Mouse (Mus musculus) kidney, adult 2 months (tissue): Measurements from ENCODE around the gene Gm10334. TPM values are rescaled to one million over a fixed set of nuclear protein-coding genes. Genes with fewer than 3 reads are reported as not detected.
"Not testable (repeated sequence)": the region's sequence is repeated elsewhere in the genome, so short reads cannot be mapped to it uniquely, and the experiment has no call there.

Experiments
- DNase-seq: peaks from one replicate; pipeline ENCODE4 v3.0.0; 2021
- H3K27ac ChIP-seq: fragments of 200-500 bp; 2 replicates; pipeline ENCODE4 v1.5.1; 2012; ENCODE audit warnings: low read depth, low read length, control low read depth, inconsistent platforms; ENCODE audit not compliant: insufficient read depth
- H3K27me3 ChIP-seq: fragments of 200-500 bp; replicated peaks from 2 replicates; pipeline ENCODE4 v1.6.1; 2012; ENCODE audit warnings: mild to moderate bottlenecking, moderate library complexity, low read length, inconsistent platforms; ENCODE audit not compliant: control insufficient read depth, insufficient read depth
- H3K36me3 ChIP-seq: fragments of 200-500 bp; 2 replicates; pipeline ENCODE4 v1.6.1; 2012; ENCODE audit warnings: mild to moderate bottlenecking, moderate library complexity, low read length, inconsistent platforms; ENCODE audit not compliant: control insufficient read depth, insufficient read depth
- H3K4me1 ChIP-seq: fragments of 200-500 bp; 2 replicates; pipeline ENCODE4 v1.6.1; 2011; ENCODE audit warnings: low read length; ENCODE audit not compliant: control insufficient read depth, insufficient read depth
- H3K4me3 ChIP-seq: fragments of 200-500 bp; 2 replicates; pipeline ENCODE4 v1.5.1; 2011; ENCODE audit warnings: mild to moderate bottlenecking, low read depth, low read length, control low read depth; ENCODE audit not compliant: insufficient read depth
- WGBS: fragments of 180-500 bp; shearing (Covaris S2); methylation state at CpG from one replicate; pipeline ENCODE4 v1.1.7; 2018; 5-methylcytosine and 5-hydroxymethylcytosine counted together
- polyA plus RNA-seq: library from polyadenylated mRNA; depleted of rRNA; stranded (reverse); fragments of >200 nt; gene quantifications from 2 replicates; pipeline ENCODE4 v1.2.3, GENCODE M21; 2012; rRNA removed

Gm10334 gene
- not detected in 2 replicates for polyA plus RNA-seq

DNA sequence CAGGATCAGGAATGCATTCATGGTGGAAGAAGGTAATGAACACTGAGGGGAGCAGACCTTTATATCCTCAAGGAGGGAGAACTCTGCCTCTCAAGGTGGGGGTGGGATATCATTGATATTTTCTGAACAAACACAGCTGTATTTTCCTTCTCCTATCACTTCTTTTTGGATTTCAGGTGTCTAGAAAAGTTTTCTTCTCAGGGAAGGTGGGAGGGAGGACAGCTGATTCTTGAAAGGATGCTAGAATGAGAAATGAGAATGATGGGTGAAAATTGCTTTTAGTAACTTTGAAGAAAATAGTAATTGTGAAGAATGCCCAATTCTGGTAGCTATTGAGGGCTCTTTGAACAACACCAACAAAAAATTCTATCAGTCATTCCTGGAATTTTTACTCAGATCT, at the start of gene Gm10334:
TSS of gene Gm10334 (minus strand) at position 101 of the 400 bp plus-strand sequence.
- H3K36me3 ChIP-seq, H3K27ac ChIP-seq, H3K27me3 ChIP-seq, H3K4me1 ChIP-seq, DNase-seq, H3K4me3 ChIP-seq: not testable (repeated sequence)

DNA sequence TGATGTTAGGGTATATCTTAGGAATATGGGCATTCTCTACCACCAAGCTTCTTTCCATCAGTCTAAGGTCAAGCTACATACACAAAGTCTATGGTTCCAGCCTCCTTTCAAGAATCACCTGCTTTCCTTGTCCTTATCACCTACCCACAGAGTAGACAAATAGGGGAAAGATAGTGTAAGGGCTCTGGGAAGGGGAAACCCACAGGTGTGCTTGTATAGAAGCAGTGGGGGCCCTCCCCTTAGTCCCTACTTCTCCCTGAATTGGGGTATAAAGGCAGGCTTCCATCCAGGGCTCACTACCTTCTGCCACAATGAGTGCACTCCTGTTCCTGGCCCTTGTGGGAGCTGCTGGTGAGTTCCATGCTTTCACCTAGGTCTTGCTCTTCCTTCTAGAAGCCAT, 12.7 kb upstream of the Gm10334 start, which contains the start of gene Prss1:
TSS of gene Prss1 (plus strand) at position 301 of the 400 bp plus-strand sequence.
- H3K4me1 ChIP-seq, H3K36me3 ChIP-seq, DNase-seq, H3K27me3 ChIP-seq, H3K27ac ChIP-seq, H3K4me3 ChIP-seq: not testable (repeated sequence)

DNA sequence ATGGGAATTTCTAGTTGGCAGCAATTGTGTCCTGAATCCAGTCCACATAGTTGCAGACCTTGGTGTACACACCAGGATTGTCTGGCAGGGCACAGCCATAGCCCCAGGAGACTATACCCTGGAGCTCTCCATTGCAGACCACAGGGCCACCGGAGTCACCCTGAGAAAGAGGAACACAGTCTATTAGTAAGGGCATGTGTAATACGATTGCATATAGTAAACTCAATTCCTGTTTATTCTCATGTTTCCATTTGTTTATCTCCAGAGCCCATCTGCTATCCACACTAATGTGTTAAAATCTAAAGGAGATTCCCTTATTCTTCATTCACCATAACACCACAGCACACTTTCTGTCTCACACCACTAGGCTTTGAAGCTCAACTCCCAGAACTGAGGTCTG, 3.7 kb downstream of the Gm10334 start:
- 85% methylated on average over 2 of the region's 2 CpGs for WGBS

More for the DNA sequence above, 3.7 kb downstream of the Gm10334 start:
- H3K4me3 ChIP-seq, H3K36me3 ChIP-seq, H3K27me3 ChIP-seq, DNase-seq, H3K27ac ChIP-seq, H3K4me1 ChIP-seq: not testable (repeated sequence)

Other genes starting within 250 kb of the Gm10334 start
- 0.20 TPM in 1 of 2 replicates, not detected in the other for gene Try4, start 143.9 kb downstream of the Gm10334 start, polyA plus RNA-seq
- not detected in 2 replicates for gene Try5, start 129.3 kb downstream of the Gm10334 start, polyA plus RNA-seq
- not detected in 2 replicates for gene Try10, start 92.0 kb downstream of the Gm10334 start, polyA plus RNA-seq
- gene Prss3, start 68.5 kb downstream of the Gm10334 start, polyA plus RNA-seq: not detected in 2 replicates
- gene Gm5771, start 53.8 kb downstream of the Gm10334 start, polyA plus RNA-seq: not detected in 2 replicates
- gene Prss1, start 12.8 kb upstream of the Gm10334 start, polyA plus RNA-seq: not detected in 2 replicates
- gene Prss2, start 75.6 kb upstream of the Gm10334 start, polyA plus RNA-seq: not detected in 2 replicates
- 4.0 and 5.6 TPM in 2 replicates for gene Ephb6, start 159.3 kb upstream of the Gm10334 start, polyA plus RNA-seq
- 0.72 and 1.0 TPM in 2 replicates for gene Trpv6, start 190.3 kb upstream of the Gm10334 start, polyA plus RNA-seq
- gene Trpv5, start 234.6 kb upstream of the Gm10334 start, polyA plus RNA-seq: 6.6 and 12.4 TPM in 2 replicates
- 0.75 and 0.99 TPM in 2 replicates for gene Llcfc1, start 238.3 kb upstream of the Gm10334 start, polyA plus RNA-seq